Mouse (Mus musculus) heart, adult 2 months (tissue): Measurements from ENCODE around the gene Sstr3.

Source experiments
- CTCF ChIP-seq: fragments of 200-600 bp; IDR thresholded peaks from 2 replicates; pipeline ENCODE4 v1.8.1; 2022; ENCODE audit warnings: antibody characterized with exemption, mild to moderate bottlenecking, moderate library complexity
- EP300 ChIP-seq: fragments of 200-500 bp; IDR thresholded peaks from 2 replicates; pipeline ENCODE4 v1.6.1; 2011; ENCODE audit warnings: low read depth, low read length, control low read depth; ENCODE audit not compliant: insufficient read depth
- POLR2A ChIP-seq: fragments of 200-500 bp; IDR thresholded peaks from 2 replicates; pipeline ENCODE4 v1.6.1; 2011; ENCODE audit warnings: mild to moderate bottlenecking, low read depth, low read length, control low read depth; ENCODE audit not compliant: insufficient read depth

DNA sequence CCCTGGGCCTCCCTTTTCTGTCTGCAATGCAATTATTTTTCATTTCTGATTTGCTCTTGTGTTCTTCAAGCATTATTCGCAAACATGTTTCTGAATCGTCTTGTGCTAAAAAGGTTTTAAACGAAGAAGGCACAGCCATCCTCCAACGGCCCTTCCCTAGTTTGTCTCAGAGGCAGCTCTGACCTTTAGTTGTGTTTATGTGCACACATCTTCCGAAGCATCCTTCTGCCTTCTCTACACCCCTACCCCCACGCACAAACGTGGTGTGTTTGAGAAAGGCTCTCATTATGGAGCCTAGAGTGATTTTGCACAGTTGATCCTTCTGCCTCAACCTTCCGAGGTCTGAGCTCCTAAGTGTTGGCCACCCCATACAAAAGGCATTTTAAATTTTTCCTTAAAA is 4.2 kb upstream of the Sstr3 start:
- TF ChIP-seq CTCF (no peak), POLR2A (no peak), EP300 (no peak)
